Mouse (Mus musculus): ENCODE measurements around the gene Sema6c. TPM values are rescaled to one million over a fixed set of nuclear protein-coding genes. Genes with fewer than 3 reads are reported as not detected.

Gene Sema6c
- polyA plus RNA-seq, 1 experiment from 2014 or later = 22.6 TPM

- ATAC-seq (ENCODE audit: low FRiP score) (peak; percentile 22), DNase-seq (ENCODE audit: low spot score) (peak; percentile 61)
- no peaks in the 10 kb centered on the region for H3K36me3 ChIP-seq (ENCODE audit: control insufficient read depth, insufficient read depth, low read length)
- H3K4me2 ChIP-seq (replicated peaks; ENCODE audit: low read depth, low read length) = peak overlapping the region; percentile 70
- under 1% methylated on average over 30 of the region's 30 CpGs for WGBS
- no peaks in the 10 kb centered on the region for H3K9me3 ChIP-seq (ENCODE audit: control insufficient read depth, low read length)
- peak overlapping the region; percentile 82 for H3K9ac ChIP-seq (ENCODE audit: low read depth, low read length)
- H3K4me1 ChIP-seq (replicated peaks; ENCODE audit: control insufficient read depth, insufficient read depth, low read length) = peaks cover 14% of the 10 kb centered on the region
- peak overlapping the region; percentile 79 for H3K27ac ChIP-seq (ENCODE audit: low read depth, low read length)
- peak overlapping the region; percentile 85 for H3K4me3 ChIP-seq (ENCODE audit: low read depth, low read length)
- H3K27me3 ChIP-seq (ENCODE audit: control insufficient read depth, insufficient read depth, low read length) = peaks cover 2% of the 10 kb centered on the region; the same call in 1 of the 2 replicates
Observed at GRCm38 (mm10) chr3:95161041-95161551, 839 bp downstream of the Sema6c start.

GRCm38 (mm10) chr3:95161618-95162344, 1.5 kb downstream of the Sema6c start:
- Histone ChIP-seq H3K27me3 (ENCODE audit: control insufficient read depth, insufficient read depth, low read length) (peaks cover 2% of the 10 kb centered on the region; the same call in 1 of the 2 replicates), H3K36me3 (ENCODE audit: control insufficient read depth, insufficient read depth, low read length) (no peaks in the 10 kb centered on the region), H3K9me3 (ENCODE audit: control insufficient read depth, low read length) (no peaks in the 10 kb centered on the region), H3K9ac (ENCODE audit: low read depth, low read length) (peak overlapping the region; percentile 82), H3K4me2 (replicated peaks; ENCODE audit: low read depth, low read length) (peak overlapping the region; percentile 70), H3K27ac (ENCODE audit: low read depth, low read length) (peak overlapping the region; percentile 79), H3K4me1 (replicated peaks; ENCODE audit: control insufficient read depth, insufficient read depth, low read length) (peaks cover 14% of the 10 kb centered on the region), H3K4me3 (ENCODE audit: low read depth, low read length) (peak overlapping the region; percentile 85)
- peak; percentile 43 for DNase-seq (ENCODE audit: low spot score)
- 0 out of 2 replicates have a peak, but pooled peaks have one; percentile 2 for ATAC-seq (ENCODE audit: low FRiP score)
- WGBS = 5% methylated on average over 9 of the region's 9 CpGs

GRCm38 (mm10) chr3:95162345-95162628, 2.0 kb downstream of the Sema6c start:
- Histone ChIP-seq H3K4me2 (replicated peaks; ENCODE audit: low read depth, low read length) (peak overlapping the region; percentile 70), H3K27me3 (ENCODE audit: control insufficient read depth, insufficient read depth, low read length) (peaks cover 2% of the 10 kb centered on the region; the same call in 1 of the 2 replicates), H3K9ac (ENCODE audit: low read depth, low read length) (peak overlapping the region; percentile 82), H3K9me3 (ENCODE audit: control insufficient read depth, low read length) (no peaks in the 10 kb centered on the region), H3K4me1 (replicated peaks; ENCODE audit: control insufficient read depth, insufficient read depth, low read length) (peaks cover 14% of the 10 kb centered on the region), H3K4me3 (ENCODE audit: low read depth, low read length) (peak overlapping the region; percentile 85), H3K36me3 (ENCODE audit: control insufficient read depth, insufficient read depth, low read length) (no peaks in the 10 kb centered on the region), H3K27ac (ENCODE audit: low read depth, low read length) (0 out of 2 replicates have a peak overlapping the region, but pooled peaks have one; percentile 8)
- 48% methylated on average over 2 of the region's 2 CpGs for WGBS
- ATAC-seq (ENCODE audit: low FRiP score) (no peak), DNase-seq (ENCODE audit: low spot score) (no peak)

GRCm38 (mm10) chr3:95163419-95164255, 3.4 kb downstream of the Sema6c start:
- ATAC-seq (ENCODE audit: low FRiP score) (no peak), DNase-seq (ENCODE audit: low spot score) (no peak)
- Histone ChIP-seq H3K4me3 (ENCODE audit: low read depth, low read length) (peak overlapping the region; percentile 85), H3K4me2 (replicated peaks; ENCODE audit: low read depth, low read length) (peak overlapping the region; percentile 70), H3K27me3 (ENCODE audit: control insufficient read depth, insufficient read depth, low read length) (peaks cover 2% of the 10 kb centered on the region; the same call in 1 of the 2 replicates), H3K9me3 (ENCODE audit: control insufficient read depth, low read length) (no peaks in the 10 kb centered on the region), H3K27ac (ENCODE audit: low read depth, low read length) (no peak overlapping the region), H3K9ac (ENCODE audit: low read depth, low read length) (peak overlapping the region; percentile 28; the same call in 1 of the 2 replicates), H3K4me1 (replicated peaks; ENCODE audit: control insufficient read depth, insufficient read depth, low read length) (peaks cover 14% of the 10 kb centered on the region), H3K36me3 (ENCODE audit: control insufficient read depth, insufficient read depth, low read length) (0 out of 2 replicates have a peak, but pooled peaks cover 2% of the 10 kb centered on the region)
- 55% methylated on average over 11 of the region's 11 CpGs for WGBS

- DNase-seq (ENCODE audit: low spot score) (no peak), ATAC-seq (ENCODE audit: low FRiP score) (no peak)
- Histone ChIP-seq H3K27me3 (ENCODE audit: control insufficient read depth, insufficient read depth, low read length) (no peaks in the 10 kb centered on the region; the same call in 1 of the 2 replicates), H3K9ac (ENCODE audit: low read depth, low read length) (no peak overlapping the region), H3K4me2 (replicated peaks; ENCODE audit: low read depth, low read length) (peak overlapping the region; percentile 70), H3K4me3 (ENCODE audit: low read depth, low read length) (no peak overlapping the region), H3K27ac (ENCODE audit: low read depth, low read length) (no peak overlapping the region), H3K36me3 (ENCODE audit: control insufficient read depth, insufficient read depth, low read length) (peaks cover 2% of the 10 kb centered on the region; the same call in 1 of the 2 replicates), H3K9me3 (ENCODE audit: control insufficient read depth, low read length) (no peaks in the 10 kb centered on the region), H3K4me1 (replicated peaks; ENCODE audit: control insufficient read depth, insufficient read depth, low read length) (peaks cover 14% of the 10 kb centered on the region)
- WGBS = 50% methylated on average over 4 of the region's 5 CpGs
Observed at GRCm38 (mm10) chr3:95164256-95164550, 3.9 kb downstream of the Sema6c start.

GRCm38 (mm10) chr3:95164840-95165239, 4.6 kb downstream of the Sema6c start:
- no peak overlapping the region for H3K4me2 ChIP-seq (replicated peaks; ENCODE audit: low read depth, low read length)
- DNase-seq (ENCODE audit: low spot score) (no peak), ATAC-seq (ENCODE audit: low FRiP score) (no peak)
- H3K9ac ChIP-seq (ENCODE audit: low read depth, low read length) = no peak overlapping the region
- 85% methylated on average over 5 of the region's 5 CpGs for WGBS
- H3K27ac ChIP-seq (ENCODE audit: low read depth, low read length) = no peak overlapping the region
- H3K4me1 ChIP-seq (replicated peaks; ENCODE audit: control insufficient read depth, insufficient read depth, low read length) = peaks cover 9% of the 10 kb centered on the region
- H3K9me3 ChIP-seq (ENCODE audit: control insufficient read depth, low read length) = no peaks in the 10 kb centered on the region
- H3K36me3 ChIP-seq (ENCODE audit: control insufficient read depth, insufficient read depth, low read length) = peaks cover 2% of the 10 kb centered on the region; the same call in 1 of the 2 replicates
- H3K4me3 ChIP-seq (ENCODE audit: low read depth, low read length) = no peak overlapping the region
- H3K27me3 ChIP-seq (ENCODE audit: control insufficient read depth, insufficient read depth, low read length) = peaks cover 4% of the 10 kb centered on the region

GRCm38 (mm10) chr3:95169996-95170395, 9.7 kb downstream of the Sema6c start:
- Histone ChIP-seq H3K4me2 (replicated peaks; ENCODE audit: low read depth, low read length) (no peak overlapping the region), H3K36me3 (ENCODE audit: control insufficient read depth, insufficient read depth, low read length) (peaks cover 17% of the 10 kb centered on the region), H3K4me1 (replicated peaks; ENCODE audit: control insufficient read depth, insufficient read depth, low read length) (peaks cover 2% of the 10 kb centered on the region; the same call in 1 of the 2 replicates), H3K4me3 (ENCODE audit: low read depth, low read length) (no peak overlapping the region), H3K27ac (ENCODE audit: low read depth, low read length) (no peak overlapping the region), H3K27me3 (ENCODE audit: control insufficient read depth, insufficient read depth, low read length) (peaks cover 43% of the 10 kb centered on the region), H3K9ac (ENCODE audit: low read depth, low read length) (no peak overlapping the region), H3K9me3 (ENCODE audit: control insufficient read depth, low read length) (no peaks in the 10 kb centered on the region)
- 89% methylated on average over 10 of the region's 10 CpGs for WGBS
- no peak for ATAC-seq (ENCODE audit: low FRiP score)
- DNase-seq (ENCODE audit: low spot score) = no peak

GRCm38 (mm10) chr3:95171105-95171504, 10.8 kb downstream of the Sema6c start:
- WGBS = 92% methylated on average over 6 of the region's 6 CpGs
- peaks cover 17% of the 10 kb centered on the region for H3K36me3 ChIP-seq (ENCODE audit: control insufficient read depth, insufficient read depth, low read length)
- DNase-seq (ENCODE audit: low spot score) (no peak), ATAC-seq (ENCODE audit: low FRiP score) (no peak)
- H3K4me3 ChIP-seq (ENCODE audit: low read depth, low read length) = no peak overlapping the region
- peaks cover 2% of the 10 kb centered on the region; the same call in 1 of the 2 replicates for H3K4me1 ChIP-seq (replicated peaks; ENCODE audit: control insufficient read depth, insufficient read depth, low read length)
- no peaks in the 10 kb centered on the region for H3K9me3 ChIP-seq (ENCODE audit: control insufficient read depth, low read length)
- H3K4me2 ChIP-seq (replicated peaks; ENCODE audit: low read depth, low read length) = no peak overlapping the region
- no peak overlapping the region for H3K27ac ChIP-seq (ENCODE audit: low read depth, low read length)
- H3K9ac ChIP-seq (ENCODE audit: low read depth, low read length) = no peak overlapping the region
- H3K27me3 ChIP-seq (ENCODE audit: control insufficient read depth, insufficient read depth, low read length) = peaks cover 43% of the 10 kb centered on the region
